Mouse (Mus musculus) common myeloid progenitor, adult 5-6 weeks (primary cell): ENCODE results near the gene Trex1. TPM values are rescaled to one million over a fixed set of nuclear protein-coding genes. Genes with fewer than 3 reads are reported as not detected.

Experiments used
- ATAC-seq: replicated peaks from 2 replicates; pipeline ENCODE4 v1.8.0; 2016; ENCODE audit warnings: low read depth, mild to moderate bottlenecking, moderate TSS enrichment, inconsistent platforms; ENCODE audit not compliant: poor library complexity, severe bottlenecking
- total RNA-seq: library from RNA; stranded (forward); fragments of 200-1000, 187-1606 nt; gene quantifications from 2 replicates; pipeline ENCODE4 v1.2.3, GENCODE M21; 2017

Gene Trex1
- total RNA-seq, 1 experiment from 2014 or later = 16.1 TPM

DNA sequence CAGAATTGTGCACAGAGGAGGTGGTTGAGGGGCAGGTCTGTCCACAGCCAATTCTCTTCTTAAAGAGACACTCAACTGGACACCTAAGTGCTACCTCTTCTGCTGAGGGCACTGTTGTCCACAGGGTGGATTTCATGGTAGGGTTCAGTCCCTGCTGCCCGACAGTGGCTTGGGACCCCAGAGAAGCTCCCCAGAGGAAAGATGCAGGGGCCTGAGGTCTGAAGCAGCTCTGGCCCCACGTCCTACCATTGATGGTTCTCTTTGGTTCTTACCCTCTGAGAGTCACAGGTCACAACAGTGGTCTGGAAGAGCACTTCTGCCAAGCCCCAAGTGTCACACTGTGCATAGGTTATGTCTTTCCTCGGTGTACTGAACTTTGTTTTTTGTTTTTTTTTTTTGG is 6.2 kb downstream of the Trex1 start:
- no peak for ATAC-seq

DNA sequence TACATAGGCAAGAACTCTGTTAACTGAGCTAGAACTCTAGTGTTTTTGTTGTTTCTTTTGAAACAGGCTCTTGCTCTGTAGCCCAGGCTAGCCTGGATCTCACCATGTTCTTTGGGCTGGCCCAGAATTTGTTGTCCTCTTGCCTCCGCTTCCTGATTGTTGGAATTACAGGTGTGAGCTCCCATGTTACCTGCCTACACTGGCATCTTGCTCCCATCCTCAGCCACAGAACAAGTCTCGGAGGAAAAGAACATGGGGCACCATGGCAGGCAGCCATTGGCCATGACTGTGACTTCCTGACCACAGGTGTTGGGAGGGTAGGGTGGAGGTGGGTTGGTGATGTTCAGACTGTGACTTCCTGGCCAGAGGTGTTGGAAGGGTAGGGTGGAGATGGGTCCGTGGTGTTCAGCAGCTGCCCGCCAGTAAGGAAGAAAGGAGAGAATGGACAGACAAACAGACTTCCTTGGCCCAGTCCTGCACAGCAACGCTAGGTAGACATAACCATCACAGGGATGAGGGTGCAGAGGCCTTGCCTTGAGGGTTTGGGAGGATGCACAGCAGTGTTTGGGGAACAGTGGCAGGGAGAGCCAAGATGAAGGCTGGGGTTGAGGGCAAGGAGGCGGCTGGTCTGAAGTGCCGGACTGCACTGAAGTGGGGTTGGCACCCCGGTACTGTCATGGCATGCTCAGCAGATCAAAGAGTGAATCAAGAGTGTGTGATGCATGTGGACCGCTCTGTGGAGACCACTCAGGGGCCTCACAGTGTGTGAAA is 6.9 kb downstream of the Trex1 start:
- ATAC-seq = no peak

DNA sequence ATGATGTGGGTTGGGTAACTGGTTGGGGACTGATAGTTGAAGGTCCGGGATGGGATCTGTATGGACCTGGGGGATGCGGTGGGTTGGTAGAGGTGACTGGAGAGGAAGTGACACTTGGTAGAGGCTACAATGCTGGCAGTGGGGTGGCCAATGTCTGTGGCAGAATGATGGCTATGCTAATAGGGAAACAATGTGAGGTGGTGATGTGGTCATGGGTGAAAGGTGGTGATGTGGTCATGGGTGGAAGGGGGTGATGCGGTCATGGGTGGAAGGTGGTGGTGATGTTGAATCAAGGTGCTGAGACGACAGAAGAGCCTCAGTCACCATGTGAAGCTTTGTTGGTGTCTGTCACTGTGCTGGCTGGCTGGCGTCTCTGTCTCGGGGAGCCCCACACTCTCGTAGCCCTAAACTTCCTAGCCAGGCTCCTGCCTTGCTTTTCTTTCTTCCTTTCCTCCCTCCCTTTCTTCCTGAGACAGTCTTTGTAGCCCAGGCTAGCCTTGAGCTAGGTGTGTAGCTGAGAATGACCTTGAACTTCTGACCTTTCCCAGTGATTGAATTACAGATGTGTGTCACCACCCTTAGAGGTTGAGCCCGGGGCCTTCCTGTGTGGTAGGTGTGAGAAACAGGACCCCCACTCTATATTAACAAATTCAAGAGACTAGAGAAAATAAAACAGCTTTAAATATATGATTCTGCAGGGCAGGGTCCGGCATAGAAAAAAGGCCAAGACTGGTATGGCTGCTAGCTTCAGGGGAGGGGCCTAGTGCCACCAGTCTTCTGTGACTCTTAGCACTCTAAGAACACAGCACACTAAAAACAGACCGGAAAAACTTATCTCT is 7.7 kb downstream of the Trex1 start:
- ATAC-seq = peak; percentile 24

DNA sequence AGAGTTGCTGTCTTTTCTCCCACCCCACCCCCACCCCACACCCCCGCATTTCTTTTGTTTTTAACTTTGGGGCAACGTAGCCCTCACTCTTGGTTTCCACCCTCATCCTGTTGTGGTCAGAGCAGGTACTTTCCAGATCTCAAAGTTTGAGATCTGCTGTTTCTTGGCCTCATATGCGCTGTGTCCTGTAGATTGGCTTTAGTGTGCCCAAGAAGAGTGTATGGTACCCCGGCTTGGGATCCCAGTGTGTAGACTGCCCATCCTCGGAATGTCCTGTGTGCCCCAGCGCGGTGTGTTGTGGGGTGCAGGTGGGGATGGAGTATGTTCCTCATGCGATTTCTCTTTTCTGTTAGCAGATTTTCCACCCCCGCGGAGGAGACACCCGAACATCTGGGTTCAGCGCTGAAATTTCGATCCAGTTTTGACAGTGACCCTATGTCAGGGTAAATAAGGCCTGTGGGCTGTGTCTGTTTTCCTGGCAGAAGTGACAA is 8.5 kb downstream of the Trex1 start:
- no peak for ATAC-seq

DNA sequence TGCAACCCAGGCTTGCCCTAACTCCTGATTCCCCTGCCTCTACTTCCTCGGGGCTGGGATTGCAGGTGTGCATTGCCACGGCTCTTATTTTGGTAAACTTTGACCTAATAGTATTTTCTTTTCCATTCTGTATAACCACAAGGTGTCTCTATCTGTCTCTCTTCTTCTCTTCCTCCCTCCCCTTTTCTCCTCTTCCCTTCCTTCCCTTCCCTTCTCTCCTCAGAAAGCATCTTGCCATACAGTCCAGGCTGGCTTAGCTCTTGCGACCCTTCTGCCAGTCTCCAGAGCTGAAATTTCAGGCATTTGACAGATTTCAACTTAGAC is 8.9 kb downstream of the Trex1 start:
- ATAC-seq = no peak

DNA sequence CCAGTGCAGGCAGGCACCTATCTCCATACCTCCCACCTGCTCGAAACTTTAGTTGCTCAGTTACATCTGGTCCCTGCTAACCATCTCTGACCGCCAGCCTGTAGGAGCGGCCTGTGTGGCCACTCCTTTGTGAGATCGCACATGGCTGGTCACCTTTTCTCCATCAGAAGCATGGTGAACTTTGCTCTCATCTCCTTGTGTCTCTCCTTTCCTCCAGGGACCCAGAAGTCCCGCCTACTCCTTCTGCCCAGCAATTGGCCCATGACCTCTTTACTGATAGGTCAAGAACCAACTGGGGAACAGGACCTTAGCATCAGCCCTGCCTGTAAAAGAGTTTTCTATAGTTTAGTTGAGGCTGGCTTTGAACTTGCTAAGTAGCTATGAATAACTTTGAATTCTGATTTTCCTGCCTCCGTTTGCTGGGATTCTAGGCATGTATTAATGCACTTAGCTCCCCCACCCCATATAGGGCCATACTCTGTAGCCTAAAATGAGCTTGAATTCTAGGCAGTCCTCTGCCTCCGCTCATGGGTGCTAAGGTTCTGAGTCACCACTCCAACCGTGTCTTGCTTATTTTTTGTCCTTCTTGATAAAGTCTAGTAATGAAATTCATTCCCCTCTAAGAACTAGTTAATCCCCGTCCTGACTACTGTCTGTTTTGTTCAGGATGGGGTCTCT is 9.4 kb downstream of the Trex1 start:
- no peak for ATAC-seq

DNA sequence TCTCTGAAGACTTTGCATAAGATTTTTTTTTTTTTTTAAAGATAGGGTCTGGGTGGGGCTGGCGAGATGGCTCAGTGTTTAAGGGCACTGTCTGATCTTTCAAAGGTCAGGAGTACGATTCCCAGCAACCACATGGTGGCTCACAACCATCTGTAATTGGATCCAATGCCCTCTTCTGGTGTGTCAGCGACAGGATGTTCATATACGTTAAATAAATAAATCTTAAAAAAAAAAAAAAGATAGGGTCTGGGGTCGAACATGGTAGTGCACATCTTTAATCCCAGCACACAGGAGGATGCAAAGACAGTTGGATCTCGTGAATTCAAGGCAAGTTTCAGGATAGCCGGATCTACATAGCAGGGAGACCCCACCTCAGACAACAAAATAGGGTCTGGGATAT is 10.2 kb downstream of the Trex1 start:
- no peak for ATAC-seq

DNA sequence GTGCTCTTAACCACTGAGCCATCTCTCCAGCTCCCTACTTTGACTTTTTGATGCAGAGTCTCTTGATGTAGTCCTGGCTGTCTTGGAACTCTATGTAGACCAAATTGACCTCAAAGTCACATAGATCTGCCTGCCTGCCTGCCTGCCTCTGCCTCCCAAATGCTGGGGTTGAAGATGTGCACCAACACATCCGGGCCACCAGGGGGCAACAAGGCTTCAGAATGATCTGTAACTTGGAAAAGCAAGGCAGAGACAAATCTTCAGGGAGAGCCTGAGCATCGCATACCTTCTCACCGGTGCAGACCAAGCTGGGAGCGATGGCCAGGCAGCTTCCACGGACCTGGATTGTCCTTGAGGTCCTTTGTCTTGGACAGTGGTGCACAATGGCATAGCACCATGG is 13.2 kb downstream of the Trex1 start:
- peak; percentile 98 for ATAC-seq

DNA sequence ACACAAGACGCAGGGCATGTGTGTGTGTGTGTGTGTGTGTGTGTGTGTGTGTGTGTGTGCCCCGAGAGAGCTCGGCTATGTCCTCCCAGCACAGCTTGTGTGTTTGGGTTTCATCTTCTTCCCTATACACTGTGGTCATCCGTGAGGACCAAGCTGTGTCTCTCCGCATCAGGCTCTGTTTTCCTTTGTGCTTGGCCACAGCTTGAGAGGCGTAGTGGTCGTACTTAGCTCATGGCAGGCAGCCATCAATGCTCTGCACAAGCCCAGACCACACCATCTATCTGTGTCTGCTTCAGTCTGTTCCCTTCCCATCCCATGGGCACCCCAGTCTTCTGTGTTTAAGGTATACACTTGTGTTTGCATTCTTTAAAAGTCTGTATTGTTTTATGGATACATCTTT is 18.2 kb downstream of the Trex1 start:
- no peak for ATAC-seq

DNA sequence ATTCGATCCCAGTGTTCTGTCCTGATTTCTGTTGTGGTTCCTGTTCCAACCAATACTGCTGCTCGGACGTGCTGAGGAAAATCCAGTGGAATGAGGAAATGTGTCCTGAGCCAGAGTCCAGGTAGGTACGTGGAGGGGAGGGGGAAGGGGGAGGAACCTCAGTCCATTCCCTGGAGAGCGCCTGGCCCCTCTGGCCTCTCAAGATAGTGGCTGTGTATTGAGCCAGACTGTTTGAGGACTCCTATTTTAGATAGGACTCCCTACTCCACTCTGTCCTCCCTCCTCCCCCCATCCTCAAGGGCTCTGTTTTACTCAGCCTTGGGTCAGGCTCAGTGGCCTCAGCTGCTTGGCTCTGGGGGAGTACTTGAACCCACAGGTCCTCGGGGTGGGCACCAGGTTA is 18.6 kb downstream of the Trex1 start:
- ATAC-seq = no peak

DNA sequence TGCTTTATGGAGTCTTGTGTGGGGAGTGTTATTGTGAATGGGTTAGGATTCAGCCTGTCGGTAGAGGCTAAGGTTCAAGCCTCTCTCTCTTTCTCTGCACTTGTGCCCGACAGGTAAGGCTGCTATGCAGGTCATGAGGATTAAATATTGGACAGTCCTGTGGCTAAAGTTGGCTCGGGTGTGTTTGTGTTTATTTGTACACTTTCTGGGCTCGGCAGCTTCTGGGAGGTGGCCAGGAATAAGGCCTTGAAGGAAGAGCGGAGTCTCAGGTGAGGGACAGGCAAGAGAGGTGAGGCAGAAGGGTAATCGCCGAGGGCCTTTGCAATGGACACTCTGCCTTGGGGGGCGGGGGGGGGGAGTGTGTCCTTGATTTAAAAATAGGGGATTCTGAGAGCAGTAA is 19.3 kb downstream of the Trex1 start:
- no peak for ATAC-seq

DNA sequence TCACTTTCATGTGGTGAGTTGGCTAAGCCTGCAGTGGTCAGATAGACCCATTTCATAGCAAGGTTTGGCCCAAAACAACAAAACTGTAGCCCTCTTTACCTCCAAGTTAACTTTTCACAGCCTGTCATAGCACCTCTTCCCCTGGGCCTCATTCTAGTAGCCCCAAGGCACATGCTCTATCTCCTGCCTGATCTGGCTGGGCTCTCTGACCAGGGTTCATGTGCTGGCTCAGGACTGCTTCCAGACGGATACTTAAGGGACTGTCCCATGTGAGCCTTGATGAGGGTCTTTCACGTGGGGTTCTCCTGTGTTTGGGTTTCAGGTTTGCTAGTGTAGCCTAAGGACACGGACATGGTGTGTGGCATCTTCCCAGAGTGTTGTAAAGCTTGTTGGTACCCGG is 19.9 kb downstream of the Trex1 start:
- no peak for ATAC-seq

DNA sequence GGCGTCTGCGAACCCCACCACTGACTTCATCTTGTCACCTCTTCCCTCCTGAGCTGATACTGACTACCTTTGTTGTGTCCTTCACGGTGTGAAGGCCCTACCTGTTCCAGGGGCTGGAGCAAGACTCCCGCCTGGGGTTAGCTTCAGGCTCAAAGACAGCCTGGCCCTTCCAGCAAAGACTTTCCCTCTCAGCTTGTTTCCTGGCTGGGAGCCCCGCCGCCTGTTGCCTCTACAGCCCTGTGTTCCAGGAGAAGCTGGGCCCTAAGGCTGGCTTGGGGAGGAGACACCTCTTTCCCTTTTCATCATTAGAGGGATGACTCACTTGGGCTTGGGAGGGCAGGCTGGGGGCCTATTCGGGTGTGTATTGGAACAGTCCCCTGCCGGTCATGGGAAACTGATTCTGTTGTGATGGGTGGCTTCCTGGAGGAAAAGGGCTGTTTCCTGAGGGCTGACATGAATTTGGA is 20.6 kb downstream of the Trex1 start:
- ATAC-seq = peak; percentile 45

DNA sequence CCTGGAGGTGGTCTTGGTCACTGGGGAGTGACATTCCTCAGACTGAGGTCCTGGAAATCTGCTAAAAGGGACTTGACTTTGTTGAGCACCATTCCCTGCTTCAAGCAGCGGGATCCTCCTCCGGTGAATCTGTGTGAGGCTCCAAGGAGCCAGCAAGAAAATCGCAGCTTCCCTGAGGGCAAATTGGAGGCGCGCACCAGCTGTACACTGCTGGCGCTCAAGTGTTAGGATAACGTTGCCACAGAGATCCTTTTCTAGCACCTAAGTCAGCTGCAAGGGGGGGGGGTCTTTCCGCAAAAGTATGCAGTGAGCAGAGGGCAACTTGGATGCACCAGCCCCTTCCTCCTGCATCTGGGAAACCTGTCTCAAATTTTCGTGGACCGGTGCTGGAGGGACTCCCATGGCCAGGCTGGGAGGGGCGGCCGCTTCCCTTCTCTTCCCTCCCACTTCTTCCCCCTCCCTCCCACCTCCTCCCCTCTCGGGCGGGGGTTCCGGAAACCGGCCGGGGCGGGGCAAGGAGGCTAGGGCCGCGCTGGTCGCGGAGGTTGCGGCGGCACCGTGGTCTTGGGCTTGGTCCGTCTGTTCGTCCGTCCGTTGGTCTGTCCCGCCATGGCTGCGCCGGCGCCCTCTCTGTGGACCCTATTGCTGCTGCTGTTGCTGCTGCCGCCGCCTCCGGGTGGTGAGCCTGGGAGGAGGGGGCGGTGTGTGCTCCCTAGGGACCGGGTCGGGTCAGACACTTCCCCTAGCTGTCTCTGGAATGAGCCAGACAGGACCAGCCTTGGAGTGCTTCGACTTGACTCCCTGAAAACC is 21.2 kb downstream of the Trex1 start, which contains the start of gene Shisa5:
Shisa5 (plus strand) TSS at position 480 of the 810 bp plus-strand sequence.
- peak; percentile 91 for ATAC-seq

DNA sequence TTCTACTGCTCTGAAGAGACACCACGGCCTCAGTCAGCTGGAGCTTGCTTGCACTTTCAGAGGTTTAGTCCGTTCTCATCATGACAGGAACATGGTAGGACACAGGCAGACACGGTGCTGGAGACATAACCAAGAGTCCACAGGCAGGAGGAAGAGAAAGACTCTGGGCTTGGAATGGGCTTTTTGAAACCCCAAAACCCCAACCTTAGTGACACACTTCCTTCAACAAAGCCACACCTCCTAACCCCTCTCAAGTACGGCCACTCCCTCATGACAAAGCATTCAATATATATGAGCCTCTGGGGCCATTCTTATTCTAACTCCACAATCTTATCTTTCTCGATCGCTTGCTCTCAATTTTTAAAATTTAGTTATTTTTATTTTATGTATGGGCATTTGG is 27.1 kb downstream of the Trex1 start:
- ATAC-seq = peak; percentile 68

DNA sequence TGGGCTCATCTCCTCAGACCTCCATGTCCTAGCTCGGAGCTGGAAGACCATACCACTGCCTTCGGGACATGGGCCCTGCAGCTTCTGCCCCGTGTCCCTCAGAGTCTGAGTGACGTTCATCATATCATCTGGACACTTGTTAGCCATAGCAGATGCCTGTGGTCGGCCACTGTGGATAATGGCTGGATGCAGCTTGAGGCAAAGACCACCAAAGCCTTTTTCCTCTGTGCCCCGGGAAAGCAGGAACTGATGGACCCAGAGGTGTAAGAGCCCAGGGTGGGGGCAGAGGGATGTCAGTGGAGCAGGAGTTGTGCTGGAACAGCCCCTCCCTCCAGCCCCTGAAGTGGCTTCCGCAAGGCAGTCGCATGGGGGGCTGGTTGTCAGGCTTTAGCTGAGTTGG is 27.8 kb downstream of the Trex1 start:
- ATAC-seq = no peak

DNA sequence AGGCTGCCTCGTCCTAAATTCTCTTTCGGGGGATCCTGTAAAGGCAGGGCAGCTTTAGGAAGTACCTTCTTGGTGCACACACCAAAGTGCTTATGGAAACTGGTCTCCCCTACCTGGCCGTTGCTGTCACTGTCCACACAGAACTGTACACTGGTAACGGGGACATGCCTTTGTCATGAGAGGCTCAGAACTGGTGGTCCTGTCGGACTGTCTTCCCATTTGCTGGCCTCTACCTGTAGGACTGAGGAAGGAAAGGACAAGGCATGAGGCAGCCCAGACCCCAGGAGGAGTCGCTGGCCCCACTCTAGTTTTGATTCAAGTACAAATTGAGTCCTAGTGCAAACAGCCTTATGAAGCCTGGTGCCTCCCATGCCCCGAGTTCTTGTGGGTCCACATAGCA is 28.5 kb downstream of the Trex1 start:
- ATAC-seq = no peak

DNA sequence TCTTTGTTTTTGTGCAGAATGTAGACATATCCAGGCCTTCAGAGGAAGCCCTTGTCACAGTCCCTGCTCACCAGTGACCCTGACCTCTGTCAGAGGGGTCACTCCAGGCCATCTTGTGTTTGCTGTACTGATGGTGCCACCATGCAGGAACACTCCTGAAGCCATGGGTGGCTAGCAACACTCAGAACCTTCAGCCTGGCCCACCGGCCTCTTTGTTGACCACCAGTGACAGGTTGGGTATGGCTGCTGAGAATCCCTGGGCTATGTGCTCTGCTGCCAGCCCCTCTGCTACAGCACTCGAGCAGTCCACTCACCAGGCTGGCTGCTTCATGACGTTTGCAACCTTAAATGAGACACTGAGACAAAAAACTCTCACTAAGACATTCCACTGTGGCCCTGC is 29.2 kb downstream of the Trex1 start:
- ATAC-seq = no peak

DNA sequence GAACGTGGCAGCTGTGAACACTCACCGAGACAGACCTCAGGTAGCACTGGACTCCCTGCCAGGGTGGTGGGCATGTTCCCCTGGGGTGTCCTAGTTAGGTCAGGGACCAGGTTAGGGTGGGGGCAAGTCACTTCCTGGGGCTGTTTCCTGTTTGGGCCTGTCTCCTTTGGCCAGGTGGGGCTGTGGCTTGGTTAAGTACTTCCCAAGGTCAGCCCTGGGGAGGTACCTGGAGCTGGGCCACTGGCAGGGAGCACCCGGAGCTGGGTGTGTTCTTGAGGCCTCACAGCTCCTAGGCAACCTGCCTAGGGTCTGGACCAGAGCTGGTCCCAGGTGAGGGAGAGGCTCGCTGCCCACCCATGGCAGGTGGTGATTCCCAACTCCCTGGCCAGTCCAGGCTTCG is 30.6 kb downstream of the Trex1 start:
- no peak for ATAC-seq

DNA sequence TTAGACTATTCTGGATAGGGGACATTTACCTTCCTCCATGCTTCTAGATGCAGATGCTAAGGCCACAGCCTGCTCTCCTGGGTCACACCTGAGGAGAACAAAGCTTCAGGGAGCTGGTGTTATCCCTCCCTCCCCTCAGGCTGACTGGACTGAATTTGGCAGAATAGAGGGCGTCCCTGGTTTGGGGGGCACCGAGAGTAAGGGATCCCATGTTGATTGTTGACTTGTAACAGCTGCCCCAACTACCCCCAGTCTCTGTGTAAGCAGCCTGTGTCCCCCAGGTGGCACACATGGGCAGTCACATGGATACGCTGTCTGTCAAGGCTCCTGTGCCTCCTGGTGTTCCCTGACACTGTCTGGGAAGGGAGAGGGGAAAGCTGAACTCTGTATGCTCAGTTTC is 31.1 kb downstream of the Trex1 start:
- ATAC-seq = no peak
